Mouse (Mus musculus) macrophage (primary cell): ENCODE measurements around the gene Ctnna3. TPM values are rescaled to one million over a fixed set of nuclear protein-coding genes. Genes with fewer than 3 reads are reported as not detected.

ENCODE experiments used
- H3K27ac ChIP-seq: fragments of 350-480 bp; formaldehyde crosslinking; 2 replicates; pipeline ENCODE4 v1.9.0; 2021
- H3K36me3 ChIP-seq: fragments of 350-480 bp; formaldehyde crosslinking; 2 replicates; pipeline ENCODE4 v1.9.0; 2021; ENCODE audit errors: inconsistent target
- H3K4me3 ChIP-seq: fragments of 350-480 bp; formaldehyde crosslinking; 2 replicates; pipeline ENCODE4 v1.9.0; 2021; ENCODE audit errors: inconsistent target
- H3K79me2 ChIP-seq: fragments of 350-480 bp; formaldehyde crosslinking; 2 replicates; pipeline ENCODE4 v1.9.0; 2021; ENCODE audit errors: inconsistent target
- WGBS: methylation state at CpG from one replicate; pipeline ENCODE4 v1.1.7; 2026; ENCODE audit warnings: inconsistent platforms; ENCODE audit not compliant: missing documents; 5-methylcytosine and 5-hydroxymethylcytosine counted together
- polyA plus RNA-seq: library from polyadenylated mRNA; stranded (reverse); fragments of 250-400 nt; gene quantifications from 3 replicates; pipeline ENCODE4 v1.2.4, GENCODE M21; 2018; ENCODE audit warnings: inconsistent platforms

The Ctnna3 gene
- polyA plus RNA-seq, 1 experiment from 2014 or later = not detected

DNA sequence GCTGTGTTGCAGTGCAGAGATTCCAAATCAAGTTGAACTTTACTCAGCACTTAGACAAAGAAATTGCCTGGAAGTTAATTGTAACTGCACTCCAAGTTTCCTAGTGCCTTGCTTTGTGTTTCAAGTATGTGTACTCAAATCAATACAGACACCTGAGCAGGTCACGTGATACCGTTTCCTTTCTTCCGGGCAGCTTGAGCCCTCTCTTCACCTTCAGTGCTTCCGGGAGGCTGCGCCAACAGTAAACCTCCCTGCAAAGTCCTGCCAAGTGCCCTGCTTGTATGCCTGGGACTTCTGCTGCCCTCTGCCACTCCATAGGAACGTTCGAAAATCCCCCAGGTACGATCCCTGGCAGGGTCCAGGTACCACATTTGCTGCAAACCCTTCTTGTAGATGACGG is 223.0 kb downstream of the Ctnna3 start:
- 93% methylated on average over 9 of the region's 9 CpGs for WGBS
- no peaks in the 10 kb centered on the region for H3K36me3 ChIP-seq
- H3K79me2 ChIP-seq = no peaks in the 10 kb centered on the region
- no peak overlapping the region for H3K4me3 ChIP-seq
- H3K27ac ChIP-seq = no peak overlapping the region

- 100% methylated on average over 3 of the region's 3 CpGs for WGBS
- Histone ChIP-seq H3K36me3 (no peaks in the 10 kb centered on the region), H3K4me3 (no peak overlapping the region), H3K27ac (no peak overlapping the region), H3K79me2 (no peaks in the 10 kb centered on the region)
These were observed 223.7 kb downstream of the Ctnna3 start for GRCm38 (mm10) chr10:63653571-63653970.

GRCm38 (mm10) chr10:63654560-63654959 is 224.7 kb downstream of the Ctnna3 start:
- Histone ChIP-seq H3K27ac (no peak overlapping the region), H3K36me3 (no peaks in the 10 kb centered on the region), H3K79me2 (no peaks in the 10 kb centered on the region), H3K4me3 (no peak overlapping the region)
- WGBS = 79% methylated on average over 5 of the region's 5 CpGs

DNA sequence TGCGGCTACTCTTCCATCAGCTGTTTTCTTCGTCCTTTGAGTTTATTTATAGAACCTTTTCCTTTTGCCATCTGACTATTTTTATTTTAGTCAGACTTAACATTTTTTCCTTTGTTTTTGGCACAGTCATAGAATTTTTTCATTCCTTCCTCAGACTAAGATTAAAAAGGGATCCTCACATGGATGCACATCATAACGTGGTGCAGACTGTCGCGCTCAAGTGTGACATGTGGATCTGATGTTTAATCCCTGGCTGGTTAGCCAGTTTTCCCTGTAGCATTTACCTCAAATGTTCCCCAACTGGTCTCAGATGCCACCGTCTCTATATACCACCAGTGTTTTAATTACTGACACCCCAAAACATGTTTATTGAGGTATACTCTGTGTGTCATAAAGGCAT is 246.4 kb downstream of the Ctnna3 start:
- 89% methylated on average over 6 of the region's 6 CpGs for WGBS
- Histone ChIP-seq H3K4me3 (no peak overlapping the region), H3K36me3 (no peaks in the 10 kb centered on the region), H3K27ac (no peak overlapping the region), H3K79me2 (no peaks in the 10 kb centered on the region)

DNA sequence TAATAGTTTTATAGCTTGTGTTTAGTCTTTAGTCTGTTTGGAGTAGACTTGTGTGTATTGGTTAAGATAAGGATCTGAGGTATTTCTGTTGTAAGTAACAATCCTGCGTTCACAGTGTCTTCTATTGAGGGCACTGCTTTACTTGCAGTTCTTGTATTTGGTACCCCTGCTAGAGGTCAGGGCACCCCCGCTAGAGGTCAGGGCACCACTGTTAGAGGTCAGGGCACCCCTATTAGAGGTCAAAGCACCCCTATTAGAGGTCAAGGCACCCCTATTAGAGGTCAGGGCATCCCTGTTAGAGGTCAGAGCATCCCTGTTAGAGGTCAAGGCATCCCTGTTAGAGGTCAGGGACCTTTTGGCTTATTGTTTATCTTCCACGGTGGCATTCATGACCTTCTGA is 259.3 kb downstream of the Ctnna3 start:
- no peaks in the 10 kb centered on the region for H3K79me2 ChIP-seq
- 67% methylated on average over 3 of the region's 3 CpGs for WGBS
- H3K36me3 ChIP-seq = no peaks in the 10 kb centered on the region
- no peak overlapping the region for H3K4me3 ChIP-seq
- H3K27ac ChIP-seq = no peak overlapping the region

DNA sequence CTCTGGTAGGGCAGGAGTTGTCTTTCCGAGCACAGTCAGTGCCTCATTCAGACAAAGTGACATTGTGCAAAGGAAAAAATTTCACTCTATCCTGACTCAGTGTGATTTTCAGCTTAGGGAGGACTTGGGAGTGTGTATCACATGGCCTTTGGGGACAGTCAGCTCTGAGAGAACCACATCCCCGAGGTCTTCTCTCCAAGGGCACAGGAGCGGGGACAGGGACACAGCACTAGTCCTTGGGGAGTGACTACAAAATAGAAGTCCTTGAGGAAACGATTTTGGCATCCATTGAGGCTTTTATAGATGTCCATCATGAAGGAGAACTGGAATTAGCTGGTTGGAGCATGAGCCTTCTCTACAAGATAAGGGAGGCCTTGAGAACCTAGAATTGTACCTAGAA is 259.8 kb downstream of the Ctnna3 start:
- H3K79me2 ChIP-seq = no peaks in the 10 kb centered on the region
- no peak overlapping the region for H3K4me3 ChIP-seq
- H3K36me3 ChIP-seq = no peaks in the 10 kb centered on the region
- 73% methylated on average over 4 of the region's 4 CpGs for WGBS
- H3K27ac ChIP-seq = no peak overlapping the region

DNA sequence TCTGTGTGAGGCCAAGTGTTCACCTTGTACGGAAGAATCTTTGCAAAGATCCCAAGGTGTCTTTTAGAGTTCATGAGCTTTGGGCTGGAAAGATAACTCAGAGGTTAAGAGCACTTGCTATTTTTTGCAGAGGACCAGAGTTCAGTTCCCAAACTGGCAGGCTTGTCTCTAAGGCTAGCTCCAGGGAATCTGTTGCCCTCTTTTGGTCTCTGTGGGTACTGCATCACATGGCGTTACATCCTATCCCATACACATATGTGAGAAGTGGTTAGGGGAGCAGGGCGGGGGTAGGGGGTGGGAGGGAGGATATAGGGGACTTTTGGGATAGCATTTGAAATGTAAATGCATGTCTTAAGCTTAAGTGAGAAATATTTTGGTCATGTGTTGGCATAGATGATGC is 262.1 kb downstream of the Ctnna3 start:
- Histone ChIP-seq H3K27ac (no peak overlapping the region), H3K4me3 (no peak overlapping the region), H3K79me2 (no peaks in the 10 kb centered on the region), H3K36me3 (no peaks in the 10 kb centered on the region)
- WGBS = 37% methylated on average over 3 of the region's 3 CpGs

- no peaks in the 10 kb centered on the region for H3K36me3 ChIP-seq
- H3K4me3 ChIP-seq = no peak overlapping the region
- 85% methylated on average over 6 of the region's 6 CpGs for WGBS
- H3K27ac ChIP-seq = no peak overlapping the region
- H3K79me2 ChIP-seq = no peaks in the 10 kb centered on the region
These were observed 280.3 kb downstream of the Ctnna3 start for GRCm38 (mm10) chr10:63710211-63710610.

DNA sequence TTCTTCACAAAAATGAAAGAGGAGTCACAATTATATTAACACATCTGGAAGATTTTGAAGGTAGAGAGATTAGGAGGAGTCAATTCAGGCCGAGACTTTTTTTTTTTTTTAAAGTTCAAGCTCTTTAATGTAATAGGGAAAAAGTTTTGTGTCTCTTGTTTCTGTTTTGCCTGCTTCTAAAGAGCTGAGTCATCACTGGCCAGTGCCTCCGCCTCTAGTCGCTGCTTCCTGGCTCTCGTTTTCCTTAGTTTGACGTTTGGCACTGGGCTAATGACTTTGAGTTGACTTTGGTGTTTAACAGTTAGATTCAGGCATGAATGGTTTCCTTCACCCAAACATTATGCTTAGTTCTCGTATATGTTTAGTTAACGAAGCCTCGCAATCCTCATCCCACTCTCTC is 282.6 kb downstream of the Ctnna3 start:
- Histone ChIP-seq H3K36me3 (no peaks in the 10 kb centered on the region), H3K79me2 (no peaks in the 10 kb centered on the region), H3K4me3 (no peak overlapping the region), H3K27ac (no peak overlapping the region)
- WGBS = 28% methylated on average over 8 of the region's 8 CpGs

GRCm38 (mm10) chr10:63714151-63714550 is 284.3 kb downstream of the Ctnna3 start:
- WGBS = 64% methylated on average over 4 of the region's 4 CpGs
- Histone ChIP-seq H3K36me3 (no peaks in the 10 kb centered on the region), H3K79me2 (no peaks in the 10 kb centered on the region), H3K27ac (no peak overlapping the region), H3K4me3 (no peak overlapping the region)

- Histone ChIP-seq H3K79me2 (no peaks in the 10 kb centered on the region), H3K4me3 (no peak overlapping the region), H3K36me3 (no peaks in the 10 kb centered on the region), H3K27ac (no peak overlapping the region)
- 91% methylated on average over 9 of the region's 10 CpGs for WGBS
These were observed 339.0 kb downstream of the Ctnna3 start for GRCm38 (mm10) chr10:63768871-63769270.

- whole genome bisulfite sequencing = 92% methylated on average over 7 of the region's 7 CpGs
- Histone ChIP-seq H3K4me3 (no peak overlapping the region), H3K36me3 (no peaks in the 10 kb centered on the region), H3K27ac (no peak overlapping the region), H3K79me2 (no peaks in the 10 kb centered on the region)
These were observed 341.8 kb downstream of the Ctnna3 start for GRCm38 (mm10) chr10:63771656-63772055.

DNA sequence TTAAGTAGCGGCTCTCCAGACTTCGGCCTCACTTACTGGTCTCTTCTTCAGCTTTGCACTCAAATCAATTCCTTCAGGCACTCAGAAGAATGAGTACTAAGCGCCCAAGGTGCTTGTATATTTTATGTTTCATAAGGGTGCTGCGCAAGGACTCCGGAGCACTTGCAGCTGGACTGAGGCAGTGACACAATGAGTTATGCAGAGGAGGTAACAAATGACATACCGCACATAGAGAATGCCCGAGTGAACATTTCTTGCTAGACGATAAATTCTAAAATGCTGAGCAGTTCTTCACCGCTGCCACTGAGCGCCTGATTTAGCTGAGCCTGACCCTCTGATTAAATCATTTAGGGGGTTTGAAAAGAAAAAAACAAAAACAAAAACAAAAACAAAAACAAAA is 342.2 kb downstream of the Ctnna3 start:
- Histone ChIP-seq H3K79me2 (no peaks in the 10 kb centered on the region), H3K27ac (no peak overlapping the region)
- 92% methylated on average over 10 of the region's 10 CpGs for WGBS

DNA sequence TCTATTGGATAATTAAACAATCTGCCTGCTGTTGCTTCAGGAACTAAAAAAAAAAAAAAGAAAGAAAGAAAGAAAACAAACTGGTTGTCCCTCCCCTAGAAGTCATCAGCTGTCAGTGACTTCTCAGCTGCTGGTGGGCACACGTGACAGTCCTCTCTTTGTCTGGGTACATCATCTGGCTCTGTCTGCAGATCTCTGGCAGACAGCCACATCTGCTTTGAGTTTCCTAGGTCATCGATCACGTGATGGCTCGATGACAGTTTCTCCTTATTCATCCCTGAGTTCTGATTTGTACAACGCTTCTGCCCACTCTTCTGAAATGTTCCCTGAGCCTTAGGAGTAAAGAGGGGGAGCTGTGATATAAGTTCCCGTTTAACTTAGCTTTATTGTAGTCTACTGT is 352.1 kb downstream of the Ctnna3 start:
- Histone ChIP-seq H3K27ac (no peak overlapping the region), H3K36me3 (no peaks in the 10 kb centered on the region), H3K79me2 (no peaks in the 10 kb centered on the region), H3K4me3 (no peak overlapping the region)
- 85% methylated on average over 6 of the region's 6 CpGs for WGBS

More for the DNA sequence above, 342.2 kb downstream of the Ctnna3 start:
- Histone ChIP-seq H3K4me3 (no peak overlapping the region), H3K36me3 (no peaks in the 10 kb centered on the region)

GRCm38 (mm10) chr10:63784808-63785535 is 355.1 kb downstream of the Ctnna3 start:
- 86% methylated on average over 20 of the region's 20 CpGs for WGBS
- no peaks in the 10 kb centered on the region for H3K36me3 ChIP-seq
- H3K79me2 ChIP-seq = no peaks in the 10 kb centered on the region
- no peak overlapping the region for H3K4me3 ChIP-seq
- H3K27ac ChIP-seq = no peak overlapping the region

DNA sequence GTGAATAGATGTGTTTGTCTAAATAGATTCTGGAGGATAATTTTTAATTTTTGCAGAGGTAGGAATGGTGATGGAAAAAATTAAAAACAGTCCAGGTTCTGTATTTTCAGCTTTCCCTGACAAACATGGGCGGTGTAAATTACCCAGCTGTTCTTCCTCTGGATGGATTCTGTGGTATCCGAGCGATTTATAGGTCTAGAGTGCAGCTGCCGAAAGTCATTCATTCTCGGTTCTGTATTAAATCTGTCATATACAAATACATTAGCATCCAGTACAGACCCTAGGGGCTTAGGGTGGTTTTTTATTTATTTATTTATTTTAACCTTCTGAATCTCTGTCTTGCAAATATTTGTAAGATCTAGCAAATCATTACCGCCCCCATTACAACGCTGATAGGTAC is 356.5 kb downstream of the Ctnna3 start:
- H3K27ac ChIP-seq = no peak overlapping the region
- 92% methylated on average over 7 of the region's 7 CpGs for WGBS

More for the DNA sequence above, 356.5 kb downstream of the Ctnna3 start:
- no peaks in the 10 kb centered on the region for H3K79me2 ChIP-seq
- no peak overlapping the region for H3K4me3 ChIP-seq
- H3K36me3 ChIP-seq = no peaks in the 10 kb centered on the region
